Mouse (Mus musculus) embryonic facial prominence, embryonic 13.5 days (tissue): ENCODE measurements around the gene Tmcc3. TPM values are rescaled to one million over a fixed set of nuclear protein-coding genes. Genes with fewer than 3 reads are reported as not detected.

Experiments
- ATAC-seq: fragments of 200-750 bp; cut with Nextera tagmentation; 2 replicates; pipeline ENCODE4 v1.8.0; 2017; ENCODE audit warnings: low read depth; ENCODE audit not compliant: insufficient number of reproducible peaks, insufficient read depth, low FRiP score, low TSS enrichment
- H3K27ac ChIP-seq: fragments of 300-500 bp; sonication (generic); 2 replicates; pipeline ENCODE4 v1.5.1; 2015; ENCODE audit warnings: moderate library complexity, mild to moderate bottlenecking, inconsistent platforms
- H3K27me3 ChIP-seq: fragments of 300-500 bp; sonication (generic); 2 replicates; pipeline ENCODE4 v1.6.1; 2015; ENCODE audit warnings: mild to moderate bottlenecking, inconsistent platforms
- H3K36me3 ChIP-seq: fragments of 300-500 bp; sonication (generic); 2 replicates; pipeline ENCODE4 v1.6.1; 2015; ENCODE audit warnings: mild to moderate bottlenecking, inconsistent platforms
- H3K4me1 ChIP-seq: fragments of 300-500 bp; sonication (generic); 2 replicates; pipeline ENCODE4 v1.6.1; 2015; ENCODE audit warnings: inconsistent platforms
- H3K4me2 ChIP-seq: fragments of 300-500 bp; sonication (generic); 2 replicates; pipeline ENCODE4 v1.6.1; 2015; ENCODE audit warnings: moderate library complexity, mild to moderate bottlenecking, inconsistent platforms
- H3K4me3 ChIP-seq: fragments of 300-500 bp; sonication (generic); 2 replicates; pipeline ENCODE4 v1.5.1; 2015; ENCODE audit warnings: mild to moderate bottlenecking, inconsistent platforms
- H3K9ac ChIP-seq: fragments of 300-500 bp; sonication (generic); 2 replicates; pipeline ENCODE4 v1.6.1; 2015; ENCODE audit warnings: mild to moderate bottlenecking, inconsistent platforms
- H3K9me3 ChIP-seq: fragments of 300-500 bp; sonication (generic); 2 replicates; pipeline ENCODE4 v1.6.1; 2016; ENCODE audit warnings: inconsistent platforms
- WGBS: fragments of 180-500 bp; shearing (Covaris S2); methylation state at CpG from one replicate; pipeline ENCODE4 v1.1.7; 2015; ENCODE audit warnings: mixed read lengths; 5-methylcytosine and 5-hydroxymethylcytosine counted together
- polyA plus RNA-seq: library from polyadenylated mRNA; unstranded; fragments of >200 nt; fragmentation: Nextera tagmentation; extraction: Ambion mirVana; gene quantifications from 2 replicates; pipeline ENCODE4 v1.2.1, GENCODE M21; 2015

Tmcc3 gene
- polyA plus RNA-seq, 1 experiment from 2014 or later = 5.9 TPM

- H3K9ac ChIP-seq = no peak overlapping the region
- H3K27me3 ChIP-seq = no peaks in the 10 kb centered on the region
- no peaks in the 10 kb centered on the region for H3K9me3 ChIP-seq
- H3K4me1 ChIP-seq = peaks cover 8% of the 10 kb centered on the region; the same call in 1 of the 2 replicates
- 77% methylated on average over 11 of the region's 11 CpGs for WGBS
- no peak overlapping the region for H3K27ac ChIP-seq
- H3K4me3 ChIP-seq = no peak overlapping the region
- no peaks in the 10 kb centered on the region for H3K36me3 ChIP-seq
- H3K4me2 ChIP-seq = no peak overlapping the region
- ATAC-seq = no peak
These were observed 39.3 kb downstream of the Tmcc3 start for GRCm38 (mm10) chr10:94350896-94351661.

DNA sequence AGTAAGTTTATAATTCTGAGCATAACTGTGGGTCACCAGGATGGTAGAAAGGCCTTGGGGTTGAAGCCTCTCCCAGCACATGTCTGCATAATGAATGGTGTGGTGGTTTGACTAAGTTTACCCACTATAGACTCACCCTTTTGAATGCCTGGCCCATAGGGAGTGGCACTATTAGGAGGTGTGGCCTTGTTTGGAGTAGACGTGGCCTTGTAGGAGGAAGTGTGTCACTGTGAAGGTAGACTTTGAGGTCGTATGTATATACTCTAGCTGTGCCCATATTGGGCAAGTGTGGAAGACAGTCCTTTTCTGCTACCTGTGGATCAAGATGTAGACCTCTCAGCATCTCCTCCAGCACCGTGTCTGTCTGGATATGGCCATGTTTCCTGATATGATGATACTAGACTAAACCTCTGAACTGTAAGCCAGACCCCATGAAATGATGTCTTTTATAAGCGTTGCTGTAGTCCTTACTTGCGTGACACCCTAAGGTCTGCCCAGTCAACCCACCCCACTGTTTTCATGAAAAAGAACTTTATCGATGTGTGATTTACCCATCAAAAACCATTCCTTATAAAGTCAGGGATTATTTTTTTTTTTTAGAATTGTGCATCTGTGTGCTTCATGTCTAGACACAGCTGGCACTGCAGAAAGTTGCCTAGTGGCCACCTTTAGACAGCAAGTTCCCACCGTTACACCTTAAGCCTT lies 40.6 kb downstream of the Tmcc3 start:
- no peaks in the 10 kb centered on the region for H3K36me3 ChIP-seq
- H3K4me2 ChIP-seq = no peak overlapping the region
- H3K9ac ChIP-seq = no peak overlapping the region
- no peak for ATAC-seq
- H3K27me3 ChIP-seq = no peaks in the 10 kb centered on the region
- no peaks in the 10 kb centered on the region for H3K9me3 ChIP-seq
- H3K27ac ChIP-seq = no peak overlapping the region
- 87% methylated on average over 7 of the region's 7 CpGs for WGBS
- H3K4me1 ChIP-seq = peaks cover 8% of the 10 kb centered on the region; the same call in 1 of the 2 replicates
- no peak overlapping the region for H3K4me3 ChIP-seq

- Histone ChIP-seq H3K4me3 (no peak overlapping the region), H3K27me3 (no peaks in the 10 kb centered on the region), H3K9me3 (no peaks in the 10 kb centered on the region), H3K9ac (no peak overlapping the region), H3K4me1 (peaks cover 8% of the 10 kb centered on the region; the same call in 1 of the 2 replicates), H3K4me2 (0 out of 2 replicates have a peak overlapping the region, but pooled peaks have one; percentile 3), H3K27ac (no peak overlapping the region), H3K36me3 (no peaks in the 10 kb centered on the region)
- WGBS = 82% methylated on average over 9 of the region's 9 CpGs
- no peak for ATAC-seq
These were observed 41.4 kb downstream of the Tmcc3 start for GRCm38 (mm10) chr10:94352877-94353853.

- no peak for ATAC-seq
- peaks cover 8% of the 10 kb centered on the region; the same call in 1 of the 2 replicates for H3K4me1 ChIP-seq
- H3K9ac ChIP-seq = no peak overlapping the region
- H3K9me3 ChIP-seq = no peaks in the 10 kb centered on the region
- H3K4me2 ChIP-seq = 0 out of 2 replicates have a peak overlapping the region, but pooled peaks have one; percentile 3
- H3K27me3 ChIP-seq = no peaks in the 10 kb centered on the region
- no peak overlapping the region for H3K4me3 ChIP-seq
- H3K27ac ChIP-seq = no peak overlapping the region
- no peaks in the 10 kb centered on the region for H3K36me3 ChIP-seq
- 40% methylated on average over 4 of the region's 4 CpGs for WGBS
These were observed 42.3 kb downstream of the Tmcc3 start for GRCm38 (mm10) chr10:94354005-94354404.

GRCm38 (mm10) chr10:94354427-94354826 lies 42.7 kb downstream of the Tmcc3 start:
- no peaks in the 10 kb centered on the region for H3K9me3 ChIP-seq
- H3K36me3 ChIP-seq = no peaks in the 10 kb centered on the region
- ATAC-seq = no peak

GRCm38 (mm10) chr10:94356504-94357169 lies 44.9 kb downstream of the Tmcc3 start:
- Histone ChIP-seq H3K36me3 (no peaks in the 10 kb centered on the region), H3K27me3 (no peaks in the 10 kb centered on the region), H3K27ac (no peak overlapping the region), H3K9me3 (no peaks in the 10 kb centered on the region), H3K4me2 (no peak overlapping the region), H3K9ac (no peak overlapping the region), H3K4me1 (no peaks in the 10 kb centered on the region), H3K4me3 (no peak overlapping the region)
- 85% methylated on average over 13 of the region's 13 CpGs for WGBS
- ATAC-seq = no peak

More at GRCm38 (mm10) chr10:94354427-94354826, 42.7 kb downstream of the Tmcc3 start:
- H3K27me3 ChIP-seq = no peaks in the 10 kb centered on the region
- no peak overlapping the region for H3K4me2 ChIP-seq
- WGBS = 73% methylated on average over 3 of the region's 3 CpGs
- H3K9ac ChIP-seq = no peak overlapping the region
- no peak overlapping the region for H3K27ac ChIP-seq
- peaks cover 8% of the 10 kb centered on the region; the same call in 1 of the 2 replicates for H3K4me1 ChIP-seq
- no peak overlapping the region for H3K4me3 ChIP-seq

DNA sequence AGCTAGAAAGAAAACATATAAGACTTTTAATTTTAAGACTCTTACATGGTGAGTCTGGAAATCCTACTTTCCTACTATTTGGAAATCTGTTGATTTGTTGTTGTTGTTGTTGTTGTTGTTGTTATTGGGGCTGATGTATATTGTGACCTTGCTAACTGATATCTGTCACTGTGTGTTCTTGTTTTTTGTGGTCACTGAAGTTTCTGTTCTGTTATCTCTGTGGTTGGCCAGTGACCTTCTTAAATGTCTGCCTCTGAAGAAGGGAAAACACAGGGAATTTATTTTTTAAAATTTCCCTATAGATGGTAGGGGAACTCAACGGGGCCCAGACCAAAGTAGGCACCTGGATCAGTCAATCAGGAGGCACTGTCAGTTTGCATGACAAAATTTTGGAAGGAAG lies 48.9 kb downstream of the Tmcc3 start:
- no peak for ATAC-seq
- Histone ChIP-seq H3K9me3 (no peaks in the 10 kb centered on the region), H3K4me1 (no peaks in the 10 kb centered on the region), H3K9ac (no peak overlapping the region), H3K27ac (no peak overlapping the region), H3K4me2 (no peak overlapping the region), H3K4me3 (no peak overlapping the region), H3K36me3 (no peaks in the 10 kb centered on the region), H3K27me3 (no peaks in the 10 kb centered on the region)
- WGBS = 67% methylated on average over 1 of the region's 1 CpGs

- 72% methylated on average over 2 of the region's 2 CpGs for WGBS
These were observed 59.5 kb downstream of the Tmcc3 start for GRCm38 (mm10) chr10:94371293-94371692.

DNA sequence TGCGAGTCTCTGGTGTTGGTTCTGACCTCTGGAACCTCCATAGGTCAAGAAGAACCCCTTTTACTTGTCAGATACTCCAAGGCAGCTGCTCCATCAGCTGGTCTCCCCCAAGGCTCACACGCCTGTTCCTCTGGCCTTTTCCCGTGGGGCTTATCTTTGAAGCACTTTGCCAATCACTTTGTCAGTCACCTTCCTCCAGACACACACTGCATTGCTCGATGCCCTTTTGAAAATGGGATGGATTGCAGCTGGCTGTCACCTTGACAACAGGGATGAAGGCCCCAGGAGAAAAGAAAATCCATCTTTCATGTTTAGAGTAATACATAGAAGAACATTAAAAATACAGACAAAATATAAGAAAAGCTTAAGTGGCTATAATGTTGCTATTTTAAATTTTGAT lies 65.2 kb downstream of the Tmcc3 start:
- Histone ChIP-seq H3K4me2 (no peak overlapping the region), H3K27me3 (no peaks in the 10 kb centered on the region), H3K27ac (no peak overlapping the region), H3K9me3 (0 out of 2 replicates have a peak, but pooled peaks cover 2% of the 10 kb centered on the region), H3K4me1 (peaks cover 6% of the 10 kb centered on the region; the same call in 1 of the 2 replicates), H3K4me3 (no peak overlapping the region), H3K9ac (no peak overlapping the region), H3K36me3 (no peaks in the 10 kb centered on the region)
- no peak for ATAC-seq
- 55% methylated on average over 4 of the region's 4 CpGs for WGBS

More at GRCm38 (mm10) chr10:94371293-94371692, 59.5 kb downstream of the Tmcc3 start:
- H3K9me3 ChIP-seq = no peaks in the 10 kb centered on the region
- H3K36me3 ChIP-seq = no peaks in the 10 kb centered on the region
- H3K4me3 ChIP-seq = no peak overlapping the region
- H3K27ac ChIP-seq = no peak overlapping the region
- ATAC-seq = no peak
- no peaks in the 10 kb centered on the region for H3K4me1 ChIP-seq
- H3K4me2 ChIP-seq = no peak overlapping the region
- H3K27me3 ChIP-seq = no peaks in the 10 kb centered on the region
- no peak overlapping the region for H3K9ac ChIP-seq

DNA sequence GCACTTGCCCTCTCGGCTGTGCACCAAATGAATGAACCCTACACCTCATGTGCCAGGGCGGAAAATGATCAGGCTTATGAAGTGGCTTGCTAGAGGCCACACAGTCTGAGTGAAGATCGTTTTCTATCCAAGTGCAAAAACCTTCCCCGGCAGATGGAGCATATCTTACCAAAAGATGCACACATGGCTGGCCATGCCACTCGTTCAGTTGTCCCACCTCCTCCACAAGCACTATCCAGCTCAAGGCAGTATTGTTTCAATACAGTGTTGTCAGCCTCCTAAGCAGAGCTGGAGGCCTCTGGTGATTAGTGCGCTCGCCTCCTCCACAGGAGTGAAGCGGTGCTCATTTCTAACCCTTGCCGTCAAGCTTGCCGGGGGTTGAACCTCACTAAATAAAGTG lies 66.1 kb downstream of the Tmcc3 start:
- ATAC-seq = no peak
- Histone ChIP-seq H3K9me3 (0 out of 2 replicates have a peak, but pooled peaks cover 2% of the 10 kb centered on the region), H3K27me3 (no peaks in the 10 kb centered on the region), H3K36me3 (no peaks in the 10 kb centered on the region), H3K9ac (no peak overlapping the region), H3K4me2 (no peak overlapping the region), H3K27ac (no peak overlapping the region), H3K4me3 (no peak overlapping the region), H3K4me1 (peaks cover 6% of the 10 kb centered on the region; the same call in 1 of the 2 replicates)
- WGBS = 76% methylated on average over 10 of the region's 10 CpGs
